Mouse (Mus musculus) heart, adult 2 months (tissue): Measurements from ENCODE around the gene Wars. TPM values are rescaled to one million over a fixed set of nuclear protein-coding genes. Genes with fewer than 3 reads are reported as not detected.
A peak's percentile ranks its signal among the peaks of the same experiment; 100 is the strongest.

Experiments used
- DNase-seq, 2 experiments: peaks; one replicate each; pipeline ENCODE4 v3.0.0; 2021
- H3K27ac ChIP-seq: fragments of 200-600 bp; 2 replicates; pipeline ENCODE4 v1.8.1; 2022
- H3K27me3 ChIP-seq: fragments of 200-500 bp; 2 replicates; pipeline ENCODE4 v1.6.1; 2012; ENCODE audit warnings: mild to moderate bottlenecking, low read length, inconsistent platforms, mixed read lengths; ENCODE audit not compliant: control insufficient read depth, insufficient read depth
- H3K36me3 ChIP-seq: fragments of 200-500 bp; 2 replicates; pipeline ENCODE4 v1.6.1; 2012; ENCODE audit warnings: low read length, inconsistent platforms; ENCODE audit not compliant: control insufficient read depth, insufficient read depth
- H3K4me1 ChIP-seq: fragments of 200-500 bp; 2 replicates; pipeline ENCODE4 v1.6.1; 2011; ENCODE audit warnings: low read length; ENCODE audit not compliant: control insufficient read depth, insufficient read depth
- H3K4me3 ChIP-seq: fragments of 200-600 bp; 2 replicates; pipeline ENCODE4 v1.8.1; 2022
- H3K79me2 ChIP-seq: fragments of 200-500 bp; replicated peaks from 2 replicates; pipeline ENCODE4 v1.6.1; 2012; ENCODE audit warnings: mild to moderate bottlenecking, inconsistent platforms, low read length, moderate library complexity, mixed read lengths; ENCODE audit not compliant: control insufficient read depth, insufficient read depth
- H3K9ac ChIP-seq: fragments of 200-500 bp; 2 replicates; pipeline ENCODE4 v1.6.1; 2012; ENCODE audit warnings: low read depth, mild to moderate bottlenecking, control low read depth, inconsistent platforms, low read length, mixed read lengths
- CTCF ChIP-seq: fragments of 200-600 bp; IDR thresholded peaks from 2 replicates; pipeline ENCODE4 v1.8.1; 2022; ENCODE audit warnings: antibody characterized with exemption, mild to moderate bottlenecking, moderate library complexity
- EP300 ChIP-seq: fragments of 200-500 bp; IDR thresholded peaks from 2 replicates; pipeline ENCODE4 v1.6.1; 2011; ENCODE audit warnings: low read depth, low read length, control low read depth; ENCODE audit not compliant: insufficient read depth
- POLR2A ChIP-seq: fragments of 200-500 bp; IDR thresholded peaks from 2 replicates; pipeline ENCODE4 v1.6.1; 2011; ENCODE audit warnings: mild to moderate bottlenecking, low read depth, low read length, control low read depth; ENCODE audit not compliant: insufficient read depth
- WGBS: fragments of 180-500 bp; shearing (Covaris S2); methylation state at CpG from one replicate; pipeline ENCODE4 v1.1.7; 2018; 5-methylcytosine and 5-hydroxymethylcytosine counted together
- intact Hi-C: fragments of 180-260 bp; cut with DNase I; formaldehyde crosslinking; loops from one replicate; pipeline ENCODE4 v1.15.1; 2025
- polyA plus RNA-seq: library from polyadenylated mRNA; depleted of rRNA; stranded (reverse); fragments of >200 nt; gene quantifications from 2 replicates; pipeline ENCODE4 v1.2.3, GENCODE M21; 2012
- total RNA-seq, 2 experiments: library from RNA; stranded (reverse); gene quantifications; 2 replicates each; pipeline ENCODE4 v1.2.3; 2021

Gene Wars
- total and polyA plus RNA-seq, 3 experiments: 29.8 to 43.6 (median 42.4) TPM

DNA sequence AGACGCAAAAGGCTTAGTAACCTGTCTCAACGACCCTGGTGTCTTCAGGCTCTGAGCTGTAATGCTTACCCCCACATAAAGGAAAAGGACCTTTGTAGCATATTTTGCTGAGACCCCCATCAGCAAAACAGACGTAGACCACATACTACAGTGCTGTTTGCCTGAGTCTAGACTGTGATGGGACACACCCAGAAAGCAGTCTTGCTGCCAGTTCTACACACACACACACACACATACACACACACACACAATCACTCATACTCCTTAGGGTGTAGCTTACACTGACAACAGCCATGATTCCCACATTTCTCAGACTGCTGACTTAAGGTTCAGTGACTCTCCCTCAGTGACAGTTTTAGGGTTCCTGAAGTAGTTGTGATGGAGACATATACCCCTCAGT, 12.8 kb downstream of the Wars start:
- H3K4me3 ChIP-seq: no peak overlapping the region
- no peak overlapping the region for H3K9ac ChIP-seq
- no peaks in the 10 kb centered on the region; the same call in 1 of the 2 replicates for H3K79me2 ChIP-seq
- TF ChIP-seq EP300 (no peak), POLR2A (no peak), CTCF (no peak)
- H3K4me1 ChIP-seq: peaks cover 3% of the 10 kb centered on the region
- DNase-seq: no peak
- no peak overlapping the region for H3K27ac ChIP-seq
- 76% methylated on average over 3 of the region's 3 CpGs for WGBS
- peaks cover 5% of the 10 kb centered on the region for H3K36me3 ChIP-seq
- intact Hi-C loops: loop anchor here (10.0 kb wide), 1 partner anchor 326 kb away; the partner anchor contains the start of gene Evl
- H3K27me3 ChIP-seq: no peaks in the 10 kb centered on the region

DNA sequence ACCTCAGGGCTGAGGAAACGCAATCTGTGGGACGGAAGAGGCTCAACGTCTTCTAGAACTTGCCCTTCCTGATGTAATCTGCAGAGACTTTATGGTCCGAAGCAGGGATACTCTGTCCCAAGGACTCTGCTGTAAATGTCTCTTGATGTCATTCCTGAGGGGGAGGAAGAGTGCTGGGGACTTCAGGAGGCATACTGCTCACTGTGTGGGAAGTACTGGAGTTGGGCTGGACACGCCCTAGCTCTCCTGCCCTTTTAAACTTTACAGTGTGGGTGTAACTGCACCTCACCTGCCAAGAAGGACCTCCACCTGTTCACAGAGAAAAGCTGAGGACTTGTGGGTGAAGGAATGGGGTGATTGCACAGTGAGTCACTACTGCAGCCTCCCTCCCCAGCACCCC, 13.4 kb downstream of the Wars start:
- Histone ChIP-seq H3K79me2 (no peaks in the 10 kb centered on the region; the same call in 1 of the 2 replicates), H3K4me1 (peaks cover 2% of the 10 kb centered on the region), H3K4me3 (no peak overlapping the region), H3K27ac (no peak overlapping the region), H3K27me3 (no peaks in the 10 kb centered on the region), H3K9ac (no peak overlapping the region), H3K36me3 (peaks cover 1% of the 10 kb centered on the region)
- WGBS: 92% methylated on average over 5 of the region's 5 CpGs
- TF ChIP-seq POLR2A (no peak), CTCF (no peak), EP300 (no peak)
- no peak for DNase-seq
- intact Hi-C loops: loop anchor here (10.0 kb wide), 1 partner anchor 326 kb away; the partner anchor contains the start of gene Evl

DNA sequence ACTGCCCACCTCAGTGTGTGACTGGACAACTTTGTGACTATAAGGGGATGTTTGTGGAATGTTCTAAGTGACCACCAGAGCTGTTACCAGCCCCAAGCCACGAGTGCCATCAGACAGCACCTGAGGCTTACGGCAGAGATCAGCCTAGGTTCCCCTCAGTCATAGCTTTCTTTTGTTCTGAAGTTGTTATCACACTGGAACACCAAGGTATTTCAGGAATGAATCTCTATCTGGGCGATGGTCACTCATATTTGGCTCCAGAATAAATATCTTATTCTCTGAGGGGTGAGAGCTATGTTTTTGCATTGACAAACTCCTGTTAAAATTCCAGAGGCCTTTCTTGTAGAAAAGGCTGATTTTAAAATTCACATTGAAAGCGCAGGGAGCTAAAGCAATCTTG, 14.8 kb downstream of the Wars start:
- no peaks in the 10 kb centered on the region for H3K36me3 ChIP-seq
- no peak overlapping the region for H3K9ac ChIP-seq
- H3K79me2 ChIP-seq: no peaks in the 10 kb centered on the region; the same call in 1 of the 2 replicates
- 84% methylated on average over 4 of the region's 4 CpGs for WGBS
- DNase-seq: no peak
- intact Hi-C loops: no loop called here
- no peaks in the 10 kb centered on the region for H3K4me1 ChIP-seq
- no peak overlapping the region for H3K4me3 ChIP-seq
- H3K27ac ChIP-seq: no peak overlapping the region
- TF ChIP-seq EP300: no peak
- no peak for TF ChIP-seq CTCF
- TF ChIP-seq POLR2A: no peak
- H3K27me3 ChIP-seq: no peaks in the 10 kb centered on the region

GRCm38 (mm10) chr12:108873122-108873521, 20.9 kb downstream of the Wars start:
- no peaks in the 10 kb centered on the region for H3K27me3 ChIP-seq
- H3K79me2 ChIP-seq: no peaks in the 10 kb centered on the region
- no peak for DNase-seq
- 59% methylated on average over 5 of the region's 5 CpGs for WGBS
- H3K4me1 ChIP-seq: no peaks in the 10 kb centered on the region
- no peak overlapping the region for H3K4me3 ChIP-seq
- intact Hi-C loops: no loop called here
- H3K9ac ChIP-seq: no peak overlapping the region
- no peak for TF ChIP-seq POLR2A
- TF ChIP-seq CTCF: no peak
- TF ChIP-seq EP300: no peak
- no peaks in the 10 kb centered on the region for H3K36me3 ChIP-seq
- H3K27ac ChIP-seq: no peak overlapping the region

- intact Hi-C loops: no loop called here
- no peaks in the 10 kb centered on the region for H3K27me3 ChIP-seq
- WGBS: 81% methylated on average over 2 of the region's 2 CpGs
Observed at GRCm38 (mm10) chr12:108869575-108869974, 24.4 kb downstream of the Wars start.

DNA sequence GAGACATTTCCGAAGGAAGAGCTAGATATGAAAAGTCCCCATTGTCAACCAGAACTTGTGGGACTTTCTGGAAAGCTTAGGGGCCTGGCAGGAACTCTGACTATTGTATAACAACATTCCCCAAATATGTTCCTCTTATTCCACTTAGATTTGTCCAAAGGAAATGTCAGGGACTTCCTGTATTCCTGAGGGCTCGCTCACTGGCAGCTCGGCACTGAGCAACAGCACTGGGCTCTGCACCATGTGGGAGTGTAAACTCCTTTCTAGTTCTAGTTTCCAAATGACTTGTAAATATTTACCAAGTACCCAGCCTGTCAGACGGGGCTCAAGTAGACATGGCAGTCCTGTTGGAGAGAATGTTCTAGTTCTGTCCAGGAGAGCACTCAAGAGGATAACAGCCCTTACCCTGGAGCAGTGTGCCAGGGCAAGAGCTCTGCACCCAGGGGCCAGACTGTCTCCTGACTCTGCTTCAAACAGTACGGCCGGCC, 28.9 kb downstream of the Wars start:
- no peaks in the 10 kb centered on the region for H3K79me2 ChIP-seq
- no peak overlapping the region for H3K4me3 ChIP-seq
- peaks cover 7% of the 10 kb centered on the region for H3K4me1 ChIP-seq
- H3K27ac ChIP-seq: peak overlapping the region; percentile 68
- TF ChIP-seq EP300 (no peak), POLR2A (no peak), CTCF (no peak)
- WGBS: 49% methylated on average over 6 of the region's 6 CpGs
- H3K36me3 ChIP-seq: no peaks in the 10 kb centered on the region
- peak in 1 of 2 experiments; percentile 16 for DNase-seq
- no peak overlapping the region for H3K9ac ChIP-seq
- intact Hi-C loops: no loop called here
- no peaks in the 10 kb centered on the region for H3K27me3 ChIP-seq

More at GRCm38 (mm10) chr12:108869575-108869974, 24.4 kb downstream of the Wars start:
- H3K36me3 ChIP-seq: no peaks in the 10 kb centered on the region
- TF ChIP-seq EP300: no peak
- TF ChIP-seq POLR2A: no peak
- TF ChIP-seq CTCF: peak; percentile 53
- no peak overlapping the region for H3K4me3 ChIP-seq
- no peak overlapping the region for H3K9ac ChIP-seq
- peaks cover 4% of the 10 kb centered on the region for H3K4me1 ChIP-seq
- H3K79me2 ChIP-seq: no peaks in the 10 kb centered on the region
- no peak overlapping the region for H3K27ac ChIP-seq
- DNase-seq: no peak
